Mouse (Mus musculus) ovary, adult 10 weeks (tissue): ENCODE data around the gene Gldc. TPM values are rescaled to one million over a fixed set of nuclear protein-coding genes. Genes with fewer than 3 reads are reported as not detected.

Source experiments
- polyA plus RNA-seq: library from polyadenylated mRNA; stranded (reverse); fragments of 350-450 nt; fragmentation: Illumina TruSeq; extraction: RNeasy Lipid Tissue Mini Kit (QIAGEN cat#74804); gene quantifications from one replicate; pipeline ENCODE4 v1.2.3, GENCODE M21; 2014

Gene Gldc
- not detected for polyA plus RNA-seq

DNA sequence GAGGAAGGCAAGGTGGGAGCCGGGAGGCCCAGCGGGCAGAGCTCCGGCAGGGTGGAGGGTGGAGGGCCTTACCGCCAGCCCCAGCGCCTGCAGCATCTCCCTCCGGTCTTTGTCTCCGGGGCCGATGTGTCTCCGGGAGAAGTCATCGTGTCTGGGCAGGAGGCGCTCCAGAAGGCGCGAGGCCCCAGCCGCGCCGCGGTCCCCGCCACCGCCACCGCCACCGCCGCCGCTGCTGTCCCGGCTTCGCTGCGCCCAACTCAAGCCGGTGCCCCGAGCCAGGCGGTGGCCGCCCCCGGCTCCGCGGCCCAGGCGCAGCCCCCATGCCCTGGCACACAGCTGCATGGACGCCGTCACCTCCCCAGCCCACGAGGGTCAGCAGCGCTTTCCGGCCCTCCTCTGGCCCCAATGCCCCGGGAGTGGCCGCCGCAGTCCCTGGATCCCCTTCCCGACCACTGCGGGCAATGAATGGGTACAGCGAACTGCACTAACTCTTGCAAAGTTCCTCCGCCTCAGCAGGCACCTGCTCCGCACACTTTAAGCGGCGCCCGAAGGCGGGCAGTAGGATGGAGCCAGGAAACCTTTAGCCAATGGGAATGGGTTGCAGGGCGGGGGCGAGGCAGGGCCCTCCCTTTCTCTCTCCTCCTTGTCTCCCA lies at the start of gene Gldc:
Gldc (minus strand) TSS at position 511 of the 653 bp plus-strand sequence.

Other genes starting within 250 kb of the Gldc start
- gene Trpd52l3, start 171.6 kb downstream of the Gldc start, polyA plus RNA-seq, result not detected
- 109 TPM for gene Uhrf2, start 144.9 kb downstream of the Gldc start, polyA plus RNA-seq
- 2.1 TPM for gene Mbl2, start 57.5 kb upstream of the Gldc start, polyA plus RNA-seq